Mouse (Mus musculus) left cerebral cortex, postnatal 4 days (tissue): Measurements from ENCODE around the gene Tap2. TPM values are rescaled to one million over a fixed set of nuclear protein-coding genes. Genes with fewer than 3 reads are reported as not detected.
A peak's percentile ranks its signal among the peaks of the same experiment; 100 is the strongest.
"Not testable (repeated sequence)": the region's sequence is repeated elsewhere in the genome, so short reads cannot be mapped to it uniquely, and the experiment has no call there.

Experiments
- DNase-seq: peaks from one replicate; pipeline ENCODE4 v3.0.0-alpha.2; 2022
- intact Hi-C: fragments of 180-260 bp; cut with DNase I; formaldehyde crosslinking; loops from one replicate; pipeline ENCODE4 v1.15.1; 2025
- total RNA-seq, 2 experiments: library from RNA; stranded (reverse); gene quantifications; 2 replicates each; pipeline ENCODE4 v1.2.3; 2021

The Tap2 gene
- total RNA-seq, 2 experiments from 2014 or later, result 3.1 to 3.5 TPM

DNA sequence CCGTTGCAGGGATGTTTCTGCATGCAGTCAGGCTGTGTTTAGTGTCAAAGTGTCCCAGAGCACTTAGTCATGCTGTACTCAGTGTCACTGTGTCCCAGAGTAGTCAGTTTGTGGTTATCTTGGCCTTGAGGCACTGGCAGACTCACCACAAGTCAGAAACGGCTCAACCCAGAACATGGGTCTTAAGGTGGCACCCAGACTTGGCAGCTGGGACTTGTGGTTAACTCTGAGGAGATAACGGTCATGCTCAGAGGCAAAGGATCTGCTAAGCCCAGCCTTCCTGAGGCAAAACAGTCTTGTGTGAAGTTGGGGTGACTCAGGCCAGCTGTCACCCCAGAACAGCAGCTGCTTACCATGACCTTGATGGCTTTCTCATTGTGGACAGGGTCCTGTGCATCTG is 7.3 kb downstream of the Tap2 start:
- no peak for DNase-seq
- intact Hi-C loops, result no loop called here

GRCm38 (mm10) chr17:34211746-34212365 is 8.5 kb downstream of the Tap2 start:
- no peak for DNase-seq
- intact Hi-C loops, result no loop called here

- intact Hi-C loops, result no loop called here
- DNase-seq, result no peak
Observed at GRCm38 (mm10) chr17:34213936-34214335, 10.6 kb downstream of the Tap2 start.

- DNase-seq, result no peak
Observed at GRCm38 (mm10) chr17:34215176-34215575, 11.8 kb downstream of the Tap2 start.

DNA sequence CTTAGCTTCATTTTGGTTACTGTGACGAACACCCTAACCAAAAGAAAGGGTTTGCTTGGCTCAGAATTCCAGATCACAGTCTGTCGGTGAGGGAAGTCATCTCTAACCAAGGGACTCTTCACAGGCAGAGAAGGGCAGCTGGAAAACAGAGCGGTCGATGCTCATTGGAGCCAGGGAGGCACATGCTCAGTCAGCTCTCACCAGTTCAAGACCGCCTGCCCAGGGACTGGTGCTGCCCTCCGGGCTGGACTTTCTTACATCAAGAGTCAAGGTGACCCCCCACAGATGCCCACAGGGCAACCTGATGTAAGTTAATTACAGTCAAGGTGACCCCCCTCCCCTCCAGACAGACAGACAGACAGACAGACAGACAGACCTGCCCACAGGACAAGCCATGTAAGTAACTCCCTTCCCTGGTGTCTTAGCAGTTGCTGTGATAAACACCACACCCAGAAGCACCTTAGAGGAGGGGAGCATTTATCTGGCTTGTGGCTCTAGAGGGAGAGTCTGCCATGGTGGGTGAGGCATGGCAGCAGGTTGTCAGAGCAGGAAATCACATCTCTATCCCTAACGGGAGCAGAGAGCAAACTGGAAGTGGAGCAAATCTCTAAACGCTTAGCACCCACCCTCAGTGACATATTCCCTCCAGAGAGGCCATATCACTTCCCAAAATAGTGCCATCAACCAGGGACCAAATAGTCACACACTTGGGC is 14.0 kb downstream of the Tap2 start:
- no peak for DNase-seq
- intact Hi-C loops, result no loop called here

More at GRCm38 (mm10) chr17:34215176-34215575, 11.8 kb downstream of the Tap2 start:
- intact Hi-C loops, result no loop called here

DNA sequence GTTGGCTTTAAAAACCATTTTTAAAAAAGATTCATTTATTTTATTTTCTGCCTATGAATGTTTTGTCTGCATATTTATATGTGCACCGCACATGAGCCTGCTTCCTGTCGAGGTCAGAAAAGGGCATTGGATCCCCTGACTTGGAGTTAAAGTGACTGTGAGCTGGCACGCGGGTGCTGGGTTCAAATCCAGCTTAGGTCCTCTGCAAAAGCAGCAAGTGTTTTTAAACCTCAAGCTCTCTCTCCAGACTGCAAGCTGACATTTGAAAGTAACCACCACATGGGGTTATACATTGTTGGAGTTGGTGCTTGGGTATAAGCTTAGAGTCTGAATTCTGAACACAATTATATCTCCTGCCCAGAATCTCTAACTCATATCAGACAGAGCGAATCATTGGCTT is 14.7 kb downstream of the Tap2 start:
- no peak for DNase-seq
- intact Hi-C loops, result no loop called here

DNA sequence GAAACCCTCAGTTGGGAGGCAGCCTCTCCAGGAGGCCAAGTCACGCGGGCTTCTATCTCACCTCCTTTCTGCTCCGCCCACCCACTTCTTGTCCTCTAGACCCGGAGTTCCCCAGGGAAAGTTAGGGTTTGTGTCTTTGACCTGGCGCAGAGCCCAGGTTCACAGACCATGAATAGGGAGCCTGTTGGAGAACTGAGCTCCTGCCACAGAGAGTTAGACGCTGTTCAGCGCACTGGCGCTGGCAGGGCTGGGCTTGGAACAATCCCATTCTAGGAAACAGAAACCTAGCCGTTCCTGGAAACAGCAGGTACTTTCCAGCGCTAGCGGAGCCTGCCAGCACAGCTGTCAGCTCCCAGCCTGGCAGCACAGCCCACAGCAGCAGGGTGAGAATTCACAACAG is 15.3 kb downstream of the Tap2 start:
- intact Hi-C loops, result no loop called here
- peak; percentile 64 for DNase-seq

- intact Hi-C loops, result not testable (repeated sequence)
- DNase-seq, result peak; percentile 66
Observed at GRCm38 (mm10) chr17:34219096-34219495, 15.8 kb downstream of the Tap2 start.

GRCm38 (mm10) chr17:34219801-34220200 is 16.5 kb downstream of the Tap2 start:
- intact Hi-C loops, DNase-seq: not testable (repeated sequence)

- DNase-seq, intact Hi-C loops: not testable (repeated sequence)
Observed at GRCm38 (mm10) chr17:34220401-34220800, 17.1 kb downstream of the Tap2 start.

- intact Hi-C loops, result no loop called here
- no peak for DNase-seq
Observed at GRCm38 (mm10) chr17:34224816-34225215, 21.5 kb downstream of the Tap2 start.

- DNase-seq, result no peak
- intact Hi-C loops, result no loop called here
Observed at GRCm38 (mm10) chr17:34225426-34225825, 22.1 kb downstream of the Tap2 start.

DNA sequence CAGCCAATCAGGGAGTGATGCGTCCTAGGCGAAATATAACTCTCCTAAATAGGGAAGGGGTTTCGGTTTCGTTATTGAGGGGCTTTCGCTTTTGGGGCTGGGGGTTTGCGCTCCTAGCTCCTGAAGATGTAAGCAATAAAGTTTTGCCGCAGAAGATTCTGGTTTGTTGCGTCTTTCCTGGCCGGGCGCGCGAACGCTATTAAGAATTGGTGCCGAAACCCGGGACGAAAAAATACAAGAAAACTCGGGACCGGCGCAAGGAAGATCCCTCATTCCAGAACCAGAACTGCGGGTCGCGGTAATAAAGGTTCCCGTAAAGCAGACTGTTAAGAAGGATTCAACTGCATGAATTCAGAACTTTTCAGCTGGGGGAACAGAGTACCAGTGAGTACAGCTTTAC is 22.6 kb downstream of the Tap2 start:
- DNase-seq, intact Hi-C loops: not testable (repeated sequence)

DNA sequence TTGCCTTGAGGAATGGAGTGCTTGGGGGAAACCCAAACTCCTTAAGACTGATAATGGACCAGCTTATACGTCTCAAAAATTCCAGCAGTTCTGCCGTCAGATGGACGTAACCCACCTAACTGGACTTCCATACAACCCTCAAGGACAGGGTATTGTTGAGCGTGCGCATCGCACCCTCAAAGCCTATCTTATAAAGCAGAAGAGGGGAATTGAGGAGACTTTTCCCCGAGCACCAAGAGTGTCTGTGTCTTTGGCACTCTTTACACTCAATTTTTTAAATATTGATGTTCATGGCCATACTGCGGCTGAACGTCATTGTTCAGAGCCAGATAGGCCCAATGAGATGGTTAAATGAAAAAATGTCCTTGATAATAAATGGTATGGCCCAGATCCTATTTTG is 27.6 kb downstream of the Tap2 start:
- intact Hi-C loops, DNase-seq: not testable (repeated sequence)

- DNase-seq, intact Hi-C loops: not testable (repeated sequence)
Observed at GRCm38 (mm10) chr17:34232021-34232420, 28.7 kb downstream of the Tap2 start.

- DNase-seq, result peak; percentile 67
- intact Hi-C loops, result loop anchor here (5.0 kb wide), 1 partner anchor 63 kb away; no protein-coding TSS in a partner anchor
Observed at GRCm38 (mm10) chr17:34234926-34235325, 31.6 kb downstream of the Tap2 start.

- DNase-seq, result no peak
- intact Hi-C loops, result loop anchor here (5.0 kb wide), 1 partner anchor 64 kb away; no protein-coding TSS in a partner anchor
Observed at GRCm38 (mm10) chr17:34236691-34237090, 33.4 kb downstream of the Tap2 start.

GRCm38 (mm10) chr17:34237741-34238140 is 34.4 kb downstream of the Tap2 start:
- intact Hi-C loops, result loop anchor here (5.0 kb wide), 1 partner anchor 65 kb away; no protein-coding TSS in a partner anchor
- DNase-seq, result no peak

DNA sequence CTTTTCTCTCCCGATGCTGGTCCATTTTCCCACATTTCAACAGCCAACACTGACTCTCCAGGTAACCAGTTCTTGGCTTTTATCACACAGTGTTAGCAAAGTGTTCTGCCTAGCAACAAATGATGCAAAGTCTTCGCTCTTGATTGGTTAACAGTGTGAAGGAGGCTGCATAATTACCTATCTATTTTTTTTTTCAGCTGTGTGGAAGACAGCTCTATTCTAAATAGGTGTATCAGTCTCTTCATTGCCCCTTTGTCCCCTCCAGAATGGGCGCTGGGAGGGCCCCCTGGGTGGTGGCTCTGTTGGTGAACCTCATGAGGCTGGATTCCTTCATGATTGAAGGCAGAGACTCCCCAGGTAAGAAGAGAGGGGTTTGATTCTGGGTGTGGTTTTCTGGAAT is 35.4 kb downstream of the Tap2 start, which contains the start of gene H2-Ob:
Gene H2-Ob (plus strand): TSS at position 198 of the 400 bp plus-strand sequence.
- DNase-seq, result no peak
- intact Hi-C loops, result loop anchor here (5.0 kb wide), 1 partner anchor 66 kb away; no protein-coding TSS in a partner anchor

DNA sequence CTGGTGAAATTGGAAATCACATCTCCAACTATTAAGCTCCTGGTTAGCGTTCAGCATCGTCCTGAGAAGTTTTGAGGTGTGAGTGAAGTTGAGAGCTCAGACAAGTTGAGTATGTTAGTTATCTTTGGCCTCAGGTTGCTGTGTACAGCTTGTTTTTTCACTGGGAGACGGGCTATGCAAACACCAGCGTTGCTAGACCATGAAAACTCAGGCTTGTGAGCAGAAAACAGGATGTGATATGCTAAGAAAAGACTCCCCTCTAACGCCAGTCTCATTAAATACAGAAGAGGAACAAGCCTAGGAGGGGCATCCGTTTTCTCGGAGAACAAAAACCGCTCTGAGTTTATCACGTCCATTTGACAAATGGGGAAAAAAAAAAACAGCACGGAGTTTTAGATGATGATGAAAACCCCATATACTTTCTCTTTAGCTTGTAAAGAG is 36.3 kb downstream of the Tap2 start:
- intact Hi-C loops, result loop anchor here (5.0 to 10.0 kb wide), 2 partner anchors 67 to 105 kb away; no protein-coding TSS in a partner anchor
- no peak for DNase-seq

DNA sequence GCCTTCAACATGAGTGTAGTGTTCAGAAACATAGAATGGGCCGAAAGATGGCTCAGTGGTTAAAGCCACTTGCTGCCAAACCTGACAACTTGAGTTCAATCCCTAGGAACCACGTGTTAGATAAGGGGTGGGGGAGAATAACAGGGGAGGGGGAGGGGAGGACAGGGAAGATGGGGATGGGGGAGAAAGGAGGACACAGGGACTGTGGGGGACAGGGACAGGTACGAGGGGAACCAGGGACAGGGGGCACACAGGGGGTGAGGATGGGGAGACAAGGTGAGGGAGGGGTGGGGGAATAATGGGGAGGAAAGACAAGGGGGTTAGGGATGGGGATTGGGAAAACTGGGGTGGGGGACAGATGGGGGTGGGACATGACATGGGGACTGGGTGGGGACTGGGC is 37.0 kb downstream of the Tap2 start:
- intact Hi-C loops, result loop anchor here (10.0 kb wide), 1 partner anchor 104 kb away; no protein-coding TSS in a partner anchor
- DNase-seq, result no peak

- DNase-seq, result no peak
- intact Hi-C loops, result loop anchor here (10.0 kb wide), 1 partner anchor 104 kb away; no protein-coding TSS in a partner anchor
Observed at GRCm38 (mm10) chr17:34240916-34241315, 37.6 kb downstream of the Tap2 start.
